Mouse (Mus musculus) activated CD4-positive, CD25-positive, alpha-beta regulatory T cell (primary cell): Measurements from ENCODE around the gene Gm10217. TPM values are rescaled to one million over a fixed set of nuclear protein-coding genes. Genes with fewer than 3 reads are reported as not detected.

Source experiments
- polyA plus RNA-seq, 2 experiments: library from polyadenylated mRNA; unstranded; fragments of 100-300 nt; shearing (Covaris generic); gene quantifications; one replicate each; pipeline ENCODE4 v1.2.1; 2017

The Gm10217 gene
- not detected for polyA plus RNA-seq

DNA sequence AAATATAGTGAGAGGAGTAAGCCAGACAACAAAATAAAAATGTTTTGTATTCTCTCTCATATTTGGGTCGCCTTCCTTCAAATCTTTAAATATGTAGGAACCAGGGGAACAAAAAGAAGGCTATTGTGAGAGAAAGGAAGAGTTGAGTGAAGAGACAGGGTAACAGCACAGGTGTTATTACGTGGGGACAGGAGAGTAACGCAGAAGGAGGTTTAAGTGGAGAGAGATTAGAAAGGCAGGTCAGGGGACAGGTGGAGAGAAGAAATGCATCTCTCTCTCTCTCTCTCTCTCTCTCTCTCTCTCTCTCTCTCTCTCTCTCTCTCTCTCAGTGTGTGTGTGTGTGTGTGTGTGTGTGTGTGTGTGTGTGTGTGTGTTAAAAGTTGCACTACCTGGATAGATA is at the start of gene Gm10217:
Gene Gm10217, plus strand, starts transcription at position 301 of the 400 bp plus-strand sequence.

Other genes with a start within 250 kb of the Gm10217 start
- gene Fam155a, start 93.1 kb upstream of the Gm10217 start, polyA plus RNA-seq, result under 1 TPM in 1 of 2 experiments, not detected in 1; 0.53 TPM
- gene Lig4, start 113.4 kb downstream of the Gm10217 start, polyA plus RNA-seq, result 1 to 10 TPM; 3.1 to 4.7 TPM
- gene Abhd13, start 113.5 kb downstream of the Gm10217 start, polyA plus RNA-seq, result 10 to 100 TPM; 15.8 to 17.7 TPM
- 10 to 100 TPM in 1 of 2 experiments, 1 to 10 TPM in 1; 1.2 to 18.2 TPM for gene Tnfsf13b, start 142.2 kb downstream of the Gm10217 start, polyA plus RNA-seq